Mouse (Mus musculus) testis, adult 2 months (tissue): ENCODE measurements around the gene Klhdc10.

ENCODE experiments used
- CTCF ChIP-seq: fragments of 200-500 bp; IDR thresholded peaks from 2 replicates; pipeline ENCODE4 v1.5.1; 2012; ENCODE audit warnings: low read depth, mild to moderate bottlenecking, inconsistent platforms, low read length, moderate library complexity; ENCODE audit not compliant: control insufficient read depth, insufficient read depth, insufficient replicate concordance
- POLR2A ChIP-seq: fragments of 200-500 bp; IDR thresholded peaks from 2 replicates; pipeline ENCODE4 v1.6.1; 2012; ENCODE audit warnings: low read depth, mild to moderate bottlenecking, inconsistent platforms, low read length, moderate library complexity; ENCODE audit not compliant: control insufficient read depth

- TF ChIP-seq POLR2A (no peak), CTCF (no peak)
Observed at GRCm38 (mm10) chr6:30416801-30417200, 15.1 kb downstream of the Klhdc10 start.
